Mouse (Mus musculus): ENCODE measurements around the gene Olfr31. TPM values are rescaled to one million over a fixed set of nuclear protein-coding genes. Genes with fewer than 3 reads are reported as not detected.
A peak's percentile ranks its signal among the peaks of the same experiment; 100 is the strongest.

Olfr31 gene
- polyA plus RNA-seq, 1 experiment from 2014 or later, result not detected

DNA sequence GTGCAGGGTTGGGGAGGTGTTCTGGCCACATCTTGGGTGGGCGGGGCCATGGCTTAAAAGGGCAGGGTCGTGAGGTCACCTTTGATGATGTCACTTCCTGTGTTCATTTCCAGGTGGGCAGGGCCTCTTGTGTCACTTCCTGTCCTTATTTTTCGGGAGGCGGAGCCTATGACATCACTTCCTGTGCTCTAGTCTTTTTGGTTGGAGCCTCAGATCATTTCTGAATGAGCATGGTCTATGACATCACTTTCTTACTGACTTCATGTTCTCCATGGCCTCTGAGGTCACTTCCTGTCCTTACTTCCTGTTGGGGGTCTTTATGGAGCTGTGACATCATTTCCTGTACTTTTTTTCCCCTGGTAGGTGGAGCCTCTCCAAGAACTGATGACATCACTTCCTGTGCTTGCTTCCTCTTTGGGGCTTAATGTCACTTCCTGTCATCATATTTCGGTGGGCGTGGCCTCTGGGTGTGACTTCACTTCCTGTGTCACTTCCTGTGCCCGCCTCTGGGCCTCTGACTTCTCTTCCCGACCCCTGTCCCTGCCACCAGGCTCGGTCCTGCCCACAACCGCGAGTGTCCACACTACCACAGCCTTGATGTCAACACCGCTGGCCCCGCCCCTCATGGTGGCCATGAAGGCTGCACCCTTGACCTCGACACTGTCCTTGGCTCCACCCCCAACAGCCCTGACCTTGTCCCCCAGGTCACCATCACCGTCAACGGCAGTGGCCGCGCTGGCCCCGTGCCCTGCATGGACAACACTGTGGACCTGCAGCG is 27.0 kb downstream of the Olfr31 start:
- WGBS, result 95% methylated on average over 20 of the region's 20 CpGs
- Histone ChIP-seq H3K9ac (no peak overlapping the region), H3K27ac (replicated peaks) (no peak overlapping the region), H3K9me3 (peaks cover 35% of the 10 kb centered on the region), H3K36me3 (peaks cover 4% of the 10 kb centered on the region; the same call in 1 of the 2 replicates), H3K27me3 (no peaks in the 10 kb centered on the region), H3K4me2 (no peak overlapping the region), H3K4me3 (no peak overlapping the region), H3K4me1 (replicated peaks) (peaks cover 5% of the 10 kb centered on the region)
- ATAC-seq (ENCODE audit: low read depth), result no peak

DNA sequence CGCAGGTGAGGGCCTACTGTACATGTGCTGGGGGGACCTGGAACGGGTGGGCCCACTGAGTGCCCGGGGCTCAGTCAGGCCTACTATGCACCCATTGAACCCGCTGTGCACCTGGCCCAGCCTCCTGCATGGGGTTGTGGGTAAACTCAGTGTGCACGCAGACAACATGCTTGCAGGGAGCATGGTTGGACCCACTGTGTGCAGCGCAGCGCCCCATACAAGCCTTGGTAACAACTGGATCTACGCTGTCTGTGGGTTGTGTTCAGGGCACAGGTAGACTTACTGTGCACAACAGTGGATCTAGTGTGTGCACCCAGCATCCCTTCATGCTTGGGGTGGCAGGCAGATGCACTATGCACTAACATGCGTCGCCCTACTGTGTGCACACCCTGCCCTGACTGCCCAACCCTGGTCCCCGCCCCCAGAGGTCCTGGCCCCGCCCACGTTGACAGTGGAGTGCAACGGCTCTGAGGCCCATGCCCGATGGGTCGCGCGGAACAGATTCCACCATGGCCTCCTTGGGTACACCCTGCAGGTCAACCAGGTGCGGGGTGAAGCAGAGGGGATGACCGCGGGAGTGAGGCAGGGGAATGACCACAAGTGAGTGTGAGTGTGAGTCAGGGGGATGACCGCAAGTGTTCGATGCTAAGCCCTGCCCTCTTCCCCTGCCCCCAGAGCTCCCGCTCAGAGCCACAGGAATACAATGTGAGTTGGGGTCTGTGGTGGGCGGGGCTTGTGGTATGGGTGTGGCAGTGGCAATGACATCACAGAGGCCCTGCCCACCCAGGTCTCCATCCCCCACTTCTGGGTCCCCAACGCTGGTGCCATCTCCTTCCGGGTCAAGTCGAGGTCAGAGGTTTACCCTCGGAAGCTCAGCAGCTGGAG is 27.9 kb downstream of the Olfr31 start:
- Histone ChIP-seq H3K27ac (replicated peaks) (no peak overlapping the region), H3K36me3 (peaks cover 4% of the 10 kb centered on the region; the same call in 1 of the 2 replicates), H3K4me1 (replicated peaks) (peaks cover 5% of the 10 kb centered on the region), H3K27me3 (no peaks in the 10 kb centered on the region), H3K4me2 (no peak overlapping the region), H3K4me3 (no peak overlapping the region), H3K9me3 (peaks cover 41% of the 10 kb centered on the region), H3K9ac (no peak overlapping the region)
- 97% methylated on average over 29 of the region's 29 CpGs for WGBS
- ATAC-seq (ENCODE audit: low read depth), result no peak

DNA sequence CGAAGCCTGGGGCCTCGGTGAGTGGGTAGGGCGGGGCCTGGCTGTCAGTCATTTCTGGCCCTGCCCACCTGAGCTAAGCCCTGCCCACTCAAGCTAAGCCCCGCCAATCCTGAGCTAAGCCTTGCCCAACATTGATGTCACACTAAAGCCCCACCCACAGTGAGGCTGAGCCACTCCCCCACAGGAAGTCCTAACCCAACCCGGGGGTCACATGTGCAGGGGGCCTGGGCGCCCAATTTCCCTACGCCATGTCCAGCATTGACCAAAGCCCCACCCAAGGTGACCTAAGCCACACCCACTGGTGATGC is 28.5 kb downstream of the Olfr31 start:
- Histone ChIP-seq H3K4me2 (no peak overlapping the region), H3K36me3 (peaks cover 4% of the 10 kb centered on the region; the same call in 1 of the 2 replicates), H3K4me1 (replicated peaks) (peaks cover 5% of the 10 kb centered on the region), H3K27ac (replicated peaks) (no peak overlapping the region), H3K9ac (no peak overlapping the region), H3K4me3 (no peak overlapping the region), H3K9me3 (peaks cover 42% of the 10 kb centered on the region), H3K27me3 (no peaks in the 10 kb centered on the region)
- 96% methylated on average over 7 of the region's 7 CpGs for WGBS
- ATAC-seq (ENCODE audit: low read depth), result no peak

GRCm38 (mm10) chr14:14351721-14352590 is 29.3 kb downstream of the Olfr31 start:
- 84% methylated on average over 9 of the region's 9 CpGs for WGBS
- peaks cover 4% of the 10 kb centered on the region; the same call in 1 of the 2 replicates for H3K36me3 ChIP-seq
- no peak overlapping the region for H3K4me3 ChIP-seq
- H3K27ac ChIP-seq (replicated peaks), result no peak overlapping the region
- no peaks in the 10 kb centered on the region for H3K4me1 ChIP-seq (replicated peaks)
- H3K27me3 ChIP-seq, result no peaks in the 10 kb centered on the region
- no peak overlapping the region for H3K9ac ChIP-seq
- no peak overlapping the region for H3K4me2 ChIP-seq
- peak; percentile 21 for ATAC-seq (ENCODE audit: low read depth)
- H3K9me3 ChIP-seq, result peaks cover 42% of the 10 kb centered on the region

DNA sequence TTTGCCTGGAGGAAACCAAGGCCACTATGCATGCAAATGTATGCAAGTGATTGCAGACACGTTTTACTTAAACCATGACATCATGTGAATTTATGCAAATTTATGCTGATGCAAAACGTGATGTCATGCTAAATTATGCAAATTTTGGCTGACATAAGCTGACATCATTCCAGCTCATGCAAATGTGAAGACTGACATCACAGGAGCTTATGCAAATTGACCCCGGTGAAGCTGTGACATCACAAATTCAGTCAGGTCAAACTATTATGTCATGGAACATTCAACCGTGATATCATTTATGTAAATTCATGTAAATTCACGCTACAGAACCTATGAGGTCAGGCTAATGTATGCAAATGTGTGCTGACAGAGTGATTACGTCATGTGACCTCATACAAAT is 30.0 kb downstream of the Olfr31 start:
- H3K27ac ChIP-seq (replicated peaks), result no peak overlapping the region
- H3K27me3 ChIP-seq, result no peaks in the 10 kb centered on the region
- 70% methylated on average over 6 of the region's 6 CpGs for WGBS
- no peak overlapping the region for H3K9ac ChIP-seq
- peaks cover 39% of the 10 kb centered on the region for H3K9me3 ChIP-seq
- H3K36me3 ChIP-seq, result peaks cover 4% of the 10 kb centered on the region; the same call in 1 of the 2 replicates
- ATAC-seq (ENCODE audit: low read depth), result no peak
- no peaks in the 10 kb centered on the region for H3K4me1 ChIP-seq (replicated peaks)
- H3K4me2 ChIP-seq, result no peak overlapping the region
- H3K4me3 ChIP-seq, result no peak overlapping the region

DNA sequence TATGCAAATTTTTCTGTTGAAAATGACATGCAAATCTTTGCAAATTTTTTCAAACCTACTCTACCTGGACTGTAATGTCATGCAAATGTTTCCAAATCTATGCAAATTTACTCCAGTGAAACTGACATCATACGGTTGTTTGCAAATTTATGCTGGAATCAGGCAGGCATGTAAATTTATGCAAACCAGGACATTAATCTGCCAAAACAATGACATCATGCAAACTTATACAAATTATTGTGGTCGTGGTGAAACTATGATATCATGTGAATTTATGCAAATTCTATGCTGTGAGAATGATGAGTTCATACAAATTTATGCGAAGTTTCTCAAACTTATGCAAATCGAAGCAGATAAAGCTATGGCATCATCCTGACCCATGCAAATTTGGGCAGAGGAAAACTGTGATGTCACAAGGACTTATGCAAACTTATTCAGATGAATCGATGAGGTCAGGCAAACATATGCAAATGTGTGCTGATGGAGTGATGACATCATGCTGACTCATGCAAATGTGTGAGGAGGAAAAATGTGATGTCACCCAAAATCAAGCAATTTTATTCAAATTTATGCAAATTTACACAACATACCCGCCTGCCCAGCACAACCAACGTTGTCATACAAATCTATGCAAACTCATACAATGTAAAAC is 30.6 kb downstream of the Olfr31 start:
- Histone ChIP-seq H3K27ac (replicated peaks) (no peak overlapping the region), H3K4me1 (replicated peaks) (no peaks in the 10 kb centered on the region), H3K36me3 (peaks cover 4% of the 10 kb centered on the region; the same call in 1 of the 2 replicates), H3K4me3 (no peak overlapping the region), H3K9me3 (peaks cover 33% of the 10 kb centered on the region), H3K4me2 (no peak overlapping the region), H3K9ac (no peak overlapping the region), H3K27me3 (no peaks in the 10 kb centered on the region)
- ATAC-seq (ENCODE audit: low read depth), result no peak
- 83% methylated on average over 7 of the region's 7 CpGs for WGBS

DNA sequence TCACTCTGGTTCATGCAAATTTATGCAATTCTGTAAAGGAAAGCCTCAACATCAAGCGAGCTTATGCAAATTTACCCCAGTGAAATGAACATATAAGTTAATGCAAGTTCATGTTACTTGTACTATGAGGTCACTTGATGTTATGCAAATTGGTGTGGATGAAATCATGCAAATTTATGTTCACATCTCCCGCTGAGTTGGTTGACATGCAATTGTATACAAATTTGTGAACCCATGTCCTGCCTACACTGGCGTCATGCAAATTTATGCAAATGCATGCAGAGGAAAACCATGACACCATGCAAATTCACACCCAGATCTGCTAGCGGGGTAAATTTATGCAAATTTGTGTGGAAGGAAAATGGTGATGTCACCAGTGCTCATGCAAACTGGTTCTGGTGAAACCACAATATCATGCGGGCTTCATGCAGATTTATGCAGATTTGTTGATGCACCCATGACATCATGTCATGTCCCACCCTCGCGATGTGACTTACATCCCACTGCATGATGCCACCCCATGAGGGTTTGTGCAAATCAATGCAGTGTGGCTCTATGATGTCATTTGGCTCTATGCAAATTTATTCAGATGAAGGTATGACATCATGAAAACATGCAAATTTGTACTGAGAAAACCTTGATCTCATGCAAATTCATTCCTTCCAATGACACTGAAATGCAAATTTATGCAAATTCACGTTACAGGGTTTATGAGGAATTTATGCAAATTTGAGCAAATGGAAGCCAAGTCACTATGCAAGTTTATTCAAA is 31.3 kb downstream of the Olfr31 start:
- Histone ChIP-seq H3K27me3 (no peaks in the 10 kb centered on the region), H3K4me2 (no peak overlapping the region), H3K4me1 (replicated peaks) (no peaks in the 10 kb centered on the region), H3K36me3 (peaks cover 4% of the 10 kb centered on the region; the same call in 1 of the 2 replicates), H3K9me3 (peaks cover 29% of the 10 kb centered on the region), H3K27ac (replicated peaks) (no peak overlapping the region), H3K4me3 (no peak overlapping the region), H3K9ac (no peak overlapping the region)
- ATAC-seq (ENCODE audit: low read depth), result peak; percentile 12; the same call in 1 of the 2 replicates
- 65% methylated on average over 8 of the region's 8 CpGs for WGBS

DNA sequence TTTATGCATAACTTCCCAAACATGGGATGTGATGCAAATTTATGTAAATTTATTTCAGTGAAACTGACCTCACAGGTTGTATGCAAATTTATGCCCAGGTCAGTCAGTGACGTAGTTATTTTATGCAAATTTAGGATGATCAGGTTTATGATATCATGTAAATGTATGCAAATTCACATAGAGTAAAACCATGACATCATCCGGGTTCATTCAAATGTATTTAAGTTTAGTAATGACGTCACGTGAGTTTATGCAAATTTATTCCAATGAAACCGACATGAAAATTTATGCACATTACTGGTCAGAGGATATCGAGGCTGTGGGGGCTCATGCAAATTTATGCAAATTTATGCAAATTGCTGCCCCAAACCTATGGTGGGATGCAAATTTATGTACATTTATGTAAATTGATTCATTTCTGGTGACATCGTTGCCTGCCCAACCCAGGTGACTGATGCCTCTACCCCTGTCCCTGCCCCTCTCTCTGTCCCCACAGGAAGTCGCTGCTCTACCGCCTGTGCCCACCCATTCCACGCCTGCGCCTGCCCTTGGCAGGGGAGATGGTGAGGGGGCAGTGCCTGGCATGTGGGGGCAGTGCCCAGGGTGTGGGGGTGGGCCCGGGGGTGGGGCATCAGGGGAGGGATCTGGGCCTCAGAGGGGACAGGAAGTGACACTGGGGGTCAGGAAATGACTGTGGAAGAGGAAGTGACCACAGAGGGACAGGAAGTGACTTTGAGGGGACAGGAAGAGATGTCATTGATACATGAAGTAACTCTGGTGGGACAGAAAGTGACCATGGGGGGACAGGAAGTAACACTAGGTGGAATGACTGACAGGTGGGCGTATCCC is 32.1 kb downstream of the Olfr31 start:
- peak; percentile 71 for ATAC-seq (ENCODE audit: low read depth)
- no peaks in the 10 kb centered on the region for H3K27me3 ChIP-seq
- 50% methylated on average over 13 of the region's 13 CpGs for WGBS

GRCm38 (mm10) chr14:14355360-14355646 is 32.7 kb downstream of the Olfr31 start:
- no peak overlapping the region for H3K27ac ChIP-seq (replicated peaks)
- no peaks in the 10 kb centered on the region for H3K27me3 ChIP-seq
- H3K9ac ChIP-seq, result no peak overlapping the region
- 98% methylated on average over 8 of the region's 8 CpGs for WGBS
- H3K4me2 ChIP-seq, result no peak overlapping the region
- peak; percentile 5; the same call in 1 of the 2 replicates for ATAC-seq (ENCODE audit: low read depth)
- H3K4me3 ChIP-seq, result no peak overlapping the region
- H3K4me1 ChIP-seq (replicated peaks), result no peaks in the 10 kb centered on the region
- peaks cover 15% of the 10 kb centered on the region for H3K9me3 ChIP-seq
- peaks cover under 1% of the 10 kb centered on the region; the same call in 1 of the 2 replicates for H3K36me3 ChIP-seq

More for the DNA sequence above, 32.1 kb downstream of the Olfr31 start:
- H3K9me3 ChIP-seq, result peaks cover 21% of the 10 kb centered on the region
- H3K27ac ChIP-seq (replicated peaks), result no peak overlapping the region
- no peak overlapping the region for H3K4me3 ChIP-seq
- no peaks in the 10 kb centered on the region for H3K4me1 ChIP-seq (replicated peaks)
- no peak overlapping the region for H3K4me2 ChIP-seq
- no peak overlapping the region for H3K9ac ChIP-seq
- peaks cover 4% of the 10 kb centered on the region; the same call in 1 of the 2 replicates for H3K36me3 ChIP-seq
